Mouse (Mus musculus): Measurements from ENCODE around the gene Gm11562. TPM values are rescaled to one million over a fixed set of nuclear protein-coding genes. Genes with fewer than 3 reads are reported as not detected.
"Not testable (repeated sequence)": the region's sequence is repeated elsewhere in the genome, so short reads cannot be mapped to it uniquely, and the experiment has no call there.

Gm11562 gene
- not detected in 2 replicates for polyA plus RNA-seq (2012; rRNA removed)

- no peak within 1 kb of the TSS for H3K4me3 ChIP-seq (ENCODE audit: extremely low read depth, insufficient read depth, insufficient read length)
- no peaks in the 10 kb centered on the region for H3K36me3 ChIP-seq (ENCODE audit: control insufficient read depth, insufficient read depth, low read length)
- no peaks in the 10 kb centered on the region for H3K27me3 ChIP-seq (ENCODE audit: control insufficient read depth, insufficient read depth, low read length)
- no peaks in the 10 kb centered on the region for H3K4me1 ChIP-seq (ENCODE audit: control insufficient read depth, insufficient read depth, insufficient read length)
- TF ChIP-seq POLR2A (IDR thresholded peaks at IDR 0.05; ENCODE audit: low read depth, low read length) (no peak), CTCF (IDR thresholded peaks at IDR 0.05; ENCODE audit: extremely low read depth, insufficient read depth, insufficient read length, insufficient replicate concordance) (no peak)
- 78% methylated on average over 2 of the region's 2 CpGs for WGBS
- H3K27ac ChIP-seq (ENCODE audit: insufficient read depth, low read length), result no peak within 1 kb of the TSS
- no peak for DNase-seq (ENCODE audit: low read depth in 1 of 2, low spot score in 2 of 2)
These were observed at the start of gene Gm11562 for GRCm38 (mm10) chr11:99620335-99620734. TSS of gene Gm11562 (minus strand) at chr11:99620435.

- DNase-seq (ENCODE audit: low read depth in 1 of 2, low spot score in 2 of 2), result no peak
- Histone ChIP-seq H3K27ac (ENCODE audit: insufficient read depth, low read length) (no peak within 1 kb of the TSS), H3K4me1 (ENCODE audit: control insufficient read depth, insufficient read depth, insufficient read length) (no peaks in the 10 kb centered on the region)
These were observed 45.6 kb upstream of the Gm11562 start, which contains the start of gene Krtap4-6 for GRCm38 (mm10) chr11:99665860-99666259. TSS of gene Krtap4-6 (minus strand) at chr11:99665960.

GRCm38 (mm10) chr11:99662802-99663201, 42.6 kb upstream of the Gm11562 start:
- Histone ChIP-seq H3K4me3 (ENCODE audit: extremely low read depth, insufficient read depth, insufficient read length) (no peak overlapping the region), H3K4me1 (ENCODE audit: control insufficient read depth, insufficient read depth, insufficient read length) (no peaks in the 10 kb centered on the region), H3K27ac (ENCODE audit: insufficient read depth, low read length) (no peak overlapping the region), H3K36me3 (ENCODE audit: control insufficient read depth, insufficient read depth, low read length) (no peaks in the 10 kb centered on the region), H3K27me3 (ENCODE audit: control insufficient read depth, insufficient read depth, low read length) (no peaks in the 10 kb centered on the region)
- no peak for DNase-seq (ENCODE audit: low read depth in 1 of 2, low spot score in 2 of 2)
- TF ChIP-seq POLR2A (IDR thresholded peaks at IDR 0.05; ENCODE audit: low read depth, low read length) (no peak), CTCF (IDR thresholded peaks at IDR 0.05; ENCODE audit: extremely low read depth, insufficient read depth, insufficient read length, insufficient replicate concordance) (no peak)
- 84% methylated on average over 10 of the region's 10 CpGs for WGBS

More at GRCm38 (mm10) chr11:99665860-99666259, 45.6 kb upstream of the Gm11562 start, which contains the start of gene Krtap4-6:
- H3K27me3 ChIP-seq (ENCODE audit: control insufficient read depth, insufficient read depth, low read length), result no peaks in the 10 kb centered on the region
- TF ChIP-seq POLR2A (IDR thresholded peaks at IDR 0.05; ENCODE audit: low read depth, low read length), result no peak
- H3K4me3 ChIP-seq (ENCODE audit: extremely low read depth, insufficient read depth, insufficient read length), result no peak within 1 kb of the TSS
- H3K36me3 ChIP-seq (ENCODE audit: control insufficient read depth, insufficient read depth, low read length), result no peaks in the 10 kb centered on the region

GRCm38 (mm10) chr11:99659256-99659655, 39.0 kb upstream of the Gm11562 start:
- Histone ChIP-seq H3K27me3 (ENCODE audit: control insufficient read depth, insufficient read depth, low read length) (no peaks in the 10 kb centered on the region), H3K4me1 (ENCODE audit: control insufficient read depth, insufficient read depth, insufficient read length) (no peaks in the 10 kb centered on the region), H3K4me3 (ENCODE audit: extremely low read depth, insufficient read depth, insufficient read length) (no peak overlapping the region), H3K36me3 (ENCODE audit: control insufficient read depth, insufficient read depth, low read length) (no peaks in the 10 kb centered on the region), H3K27ac (ENCODE audit: insufficient read depth, low read length) (no peak overlapping the region)
- WGBS, result 93% methylated on average over 4 of the region's 4 CpGs
- no peak for TF ChIP-seq POLR2A (IDR thresholded peaks at IDR 0.05; ENCODE audit: low read depth, low read length)
- no peak for TF ChIP-seq CTCF (IDR thresholded peaks at IDR 0.05; ENCODE audit: extremely low read depth, insufficient read depth, insufficient read length, insufficient replicate concordance)
- no peak for DNase-seq (ENCODE audit: low read depth in 1 of 2, low spot score in 2 of 2)

GRCm38 (mm10) chr11:99658467-99659010, 38.3 kb upstream of the Gm11562 start, which contains the start of gene Gm11563:
TSS of gene Gm11563 (minus strand) at chr11:99658960.
- not testable (repeated sequence) for H3K27ac ChIP-seq (ENCODE audit: insufficient read depth, low read length); H3K4me1 ChIP-seq (ENCODE audit: control insufficient read depth, insufficient read depth, insufficient read length); H3K27me3 ChIP-seq (ENCODE audit: control insufficient read depth, insufficient read depth, low read length); H3K36me3 ChIP-seq (ENCODE audit: control insufficient read depth, insufficient read depth, low read length); H3K4me3 ChIP-seq (ENCODE audit: extremely low read depth, insufficient read depth, insufficient read length); DNase-seq (ENCODE audit: low read depth in 1 of 2, low spot score in 2 of 2)
- 51% methylated on average over 10 of the region's 10 CpGs for WGBS

- Histone ChIP-seq H3K27me3 (ENCODE audit: control insufficient read depth, insufficient read depth, low read length) (no peaks in the 10 kb centered on the region), H3K4me1 (ENCODE audit: control insufficient read depth, insufficient read depth, insufficient read length) (no peaks in the 10 kb centered on the region), H3K27ac (ENCODE audit: insufficient read depth, low read length) (no peak overlapping the region), H3K36me3 (ENCODE audit: control insufficient read depth, insufficient read depth, low read length) (no peaks in the 10 kb centered on the region), H3K4me3 (ENCODE audit: extremely low read depth, insufficient read depth, insufficient read length) (no peak overlapping the region)
- TF ChIP-seq CTCF (IDR thresholded peaks at IDR 0.05; ENCODE audit: extremely low read depth, insufficient read depth, insufficient read length, insufficient replicate concordance), result no peak
- TF ChIP-seq POLR2A (IDR thresholded peaks at IDR 0.05; ENCODE audit: low read depth, low read length), result no peak
- WGBS, result 61% methylated on average over 5 of the region's 5 CpGs
- no peak for DNase-seq (ENCODE audit: low read depth in 1 of 2, low spot score in 2 of 2)
These were observed 36.8 kb upstream of the Gm11562 start for GRCm38 (mm10) chr11:99657051-99657450.

- WGBS, result 72% methylated on average over 2 of the region's 2 CpGs
- Histone ChIP-seq H3K4me3 (ENCODE audit: extremely low read depth, insufficient read depth, insufficient read length) (no peak within 1 kb of the TSS), H3K27me3 (ENCODE audit: control insufficient read depth, insufficient read depth, low read length) (no peaks in the 10 kb centered on the region), H3K36me3 (ENCODE audit: control insufficient read depth, insufficient read depth, low read length) (no peaks in the 10 kb centered on the region), H3K4me1 (ENCODE audit: control insufficient read depth, insufficient read depth, insufficient read length) (no peaks in the 10 kb centered on the region), H3K27ac (ENCODE audit: insufficient read depth, low read length) (no peak within 1 kb of the TSS)
- TF ChIP-seq CTCF (IDR thresholded peaks at IDR 0.05; ENCODE audit: extremely low read depth, insufficient read depth, insufficient read length, insufficient replicate concordance) (no peak), POLR2A (IDR thresholded peaks at IDR 0.05; ENCODE audit: low read depth, low read length) (no peak)
- DNase-seq (ENCODE audit: low read depth in 1 of 2, low spot score in 2 of 2), result no peak
These were observed 29.9 kb upstream of the Gm11562 start, which contains the start of gene Gm11555 for GRCm38 (mm10) chr11:99650136-99650535. TSS of gene Gm11555 (minus strand) at chr11:99650236.

All from spleen, adult 2 months (tissue).